Mouse (Mus musculus): ENCODE measurements around the gene Cul9. TPM values are rescaled to one million over a fixed set of nuclear protein-coding genes. Genes with fewer than 3 reads are reported as not detected.
"Not testable (repeated sequence)": the region's sequence is repeated elsewhere in the genome, so short reads cannot be mapped to it uniquely, and the experiment has no call there.

Cul9 gene
- total RNA-seq, 2 experiments from 2014 or later = 11.2 to 11.4 TPM

DNA sequence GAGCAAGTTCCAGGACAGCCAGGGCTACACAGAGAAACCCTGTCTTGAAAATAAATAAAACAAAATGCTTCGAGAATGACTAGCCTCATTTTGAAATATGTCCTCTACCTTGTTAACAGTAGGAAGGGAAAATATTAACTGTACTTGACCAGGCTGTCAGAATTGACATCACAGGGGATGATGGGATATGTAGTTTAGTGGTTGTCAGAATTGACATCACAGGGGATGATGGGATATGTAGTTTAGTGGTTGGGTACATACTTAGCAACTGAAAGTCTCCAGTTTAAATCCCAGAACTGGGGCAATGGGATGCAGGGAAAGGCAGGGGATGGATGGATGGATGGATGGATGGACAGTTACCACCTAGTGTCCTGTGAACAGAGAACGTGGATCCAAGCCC lies 32.9 kb downstream of the Cul9 start:
- no peak for DNase-seq
- intact Hi-C loops (cut with DNase I) = no loop called here

DNA sequence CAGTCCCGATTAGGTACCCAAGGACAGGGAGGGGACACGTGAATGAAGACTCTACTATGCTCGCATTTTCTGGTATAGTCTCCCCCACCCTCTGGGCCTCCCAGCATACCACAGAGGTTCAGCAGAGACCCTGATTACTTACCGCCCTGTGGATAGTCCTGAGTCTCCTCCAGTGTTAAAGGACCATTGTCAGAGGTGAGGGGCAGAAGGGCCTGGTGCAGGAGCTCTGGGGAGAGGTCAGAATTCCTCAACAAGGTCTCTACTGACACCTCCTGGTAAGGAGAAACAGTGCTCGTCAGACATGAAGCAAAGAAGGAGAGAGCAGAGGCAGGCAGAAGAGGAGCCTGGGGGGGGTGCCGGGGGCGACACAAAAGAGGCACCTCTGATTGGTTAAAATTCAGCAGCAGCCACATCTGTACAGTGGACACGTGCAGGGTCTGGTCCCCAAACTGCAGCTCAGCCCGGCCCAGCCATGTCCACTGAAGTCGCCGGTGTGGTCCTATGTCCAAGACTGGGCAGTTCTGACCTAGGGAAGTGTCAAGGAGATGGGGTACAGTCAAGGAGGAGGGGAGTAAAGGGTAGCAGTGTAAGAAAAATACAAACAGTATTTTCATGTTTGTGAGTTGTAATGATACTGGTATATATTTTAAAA lies 35.0 kb downstream of the Cul9 start:
- DNase-seq = no peak
- intact Hi-C loops (cut with DNase I) = no loop called here

DNA sequence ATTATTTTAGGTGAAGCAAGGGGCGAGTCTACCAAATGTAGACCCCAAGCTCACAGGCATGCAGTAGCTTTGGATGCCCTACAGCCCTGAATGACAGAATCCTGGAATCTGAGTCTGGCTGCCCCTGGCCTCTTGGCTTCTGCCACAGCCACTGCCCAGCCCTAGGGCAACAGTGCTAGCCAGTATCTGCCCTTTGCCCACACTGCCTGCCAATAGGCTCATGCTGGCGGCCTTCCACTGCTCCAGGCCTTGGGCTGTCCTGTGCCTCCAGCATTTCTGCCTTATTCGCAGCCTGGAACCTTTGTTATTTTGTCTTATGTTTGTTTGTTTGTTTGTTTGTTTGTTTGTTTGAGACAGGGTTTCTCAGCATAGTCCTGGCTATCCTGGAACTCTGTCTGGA lies 40.6 kb downstream of the Cul9 start:
- intact Hi-C loops (cut with DNase I) = loop anchor here (2.0 kb wide), 1 partner anchor 73 kb away; no protein-coding TSS in a partner anchor

DNA sequence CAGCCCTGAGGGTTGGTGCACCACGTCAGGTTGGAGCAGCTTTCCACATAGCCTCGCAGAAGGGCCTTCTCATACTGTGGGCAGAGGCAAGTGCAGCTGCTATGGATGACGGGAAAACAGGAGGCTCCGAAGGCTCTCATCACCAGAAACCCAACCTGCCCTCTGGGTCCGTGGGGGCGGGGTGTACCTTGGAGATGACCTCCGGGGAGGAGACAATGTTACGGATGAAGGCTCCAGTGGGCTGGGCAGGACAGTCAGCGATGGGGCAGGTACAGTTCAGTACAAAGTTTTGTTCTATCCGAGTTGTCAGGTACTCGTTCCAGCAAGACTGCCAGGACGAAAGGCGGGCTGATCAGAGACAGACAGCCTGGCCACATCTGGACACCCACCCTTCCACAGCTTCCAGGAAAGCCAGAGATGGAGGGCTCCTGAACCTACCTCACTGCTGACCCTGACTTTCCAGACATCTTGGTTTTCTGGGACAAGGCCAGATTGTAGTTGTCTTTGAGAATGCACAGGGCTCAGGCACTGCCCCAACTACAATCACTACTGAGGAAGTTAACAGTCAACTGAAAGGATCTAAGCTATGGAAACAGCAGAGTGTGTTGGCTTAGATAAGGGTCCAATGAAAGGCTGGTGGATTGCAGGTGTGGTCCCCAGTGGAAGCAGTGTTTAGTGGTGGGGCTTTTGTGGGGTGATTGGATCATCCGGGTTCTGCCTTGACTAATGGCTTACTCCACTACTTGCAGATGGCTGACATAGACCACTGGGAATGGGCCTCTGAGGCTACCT lies 42.1 kb downstream of the Cul9 start:
- DNase-seq = no peak
- intact Hi-C loops (cut with DNase I) = loop anchor here (2.0 kb wide), 1 partner anchor 71 kb away; no protein-coding TSS in a partner anchor

More for the DNA sequence above, 40.6 kb downstream of the Cul9 start:
- DNase-seq = no peak

DNA sequence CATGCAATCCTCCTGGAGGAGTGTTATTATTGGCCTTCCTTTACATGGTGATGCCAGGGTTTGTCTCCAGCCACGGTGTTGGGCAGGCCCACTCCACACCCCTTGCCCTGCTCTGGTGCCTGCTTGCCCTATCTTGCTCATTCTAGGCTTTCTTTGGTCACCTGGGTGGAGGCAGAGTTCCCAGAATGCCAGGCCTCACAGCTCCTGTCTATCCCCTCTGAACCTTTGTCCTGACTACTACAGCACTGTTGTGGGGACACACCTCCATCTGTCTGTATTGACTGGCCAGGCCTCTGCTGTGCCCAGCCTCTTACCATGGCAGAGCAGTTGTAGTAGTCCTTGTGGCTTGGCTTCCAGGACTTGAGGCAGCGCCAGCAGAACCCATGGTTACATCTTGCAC lies 43.4 kb downstream of the Cul9 start:
- DNase-seq = no peak
- intact Hi-C loops (cut with DNase I) = no loop called here

DNA sequence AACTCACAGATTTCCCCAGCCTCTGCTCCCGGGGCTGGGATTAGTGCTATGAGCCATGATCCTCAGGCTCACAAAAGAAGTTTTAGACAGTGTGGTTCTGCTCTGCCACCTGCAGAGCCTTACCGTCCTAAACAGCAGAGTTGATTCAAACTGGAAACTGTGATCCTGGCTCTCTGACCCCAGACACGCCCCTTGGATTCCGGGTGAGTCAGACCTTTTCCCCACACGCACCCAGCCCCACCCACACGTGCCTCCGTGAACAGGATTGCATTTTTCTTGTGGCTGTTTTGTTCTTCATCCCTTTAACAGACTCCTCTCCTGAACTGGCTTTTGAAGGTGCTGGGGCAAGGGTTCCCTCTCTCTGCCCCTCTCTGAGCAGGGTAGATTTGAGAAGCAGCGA lies 48.2 kb downstream of the Cul9 start:
- intact Hi-C loops (cut with DNase I) = no loop called here
- DNase-seq = no peak

DNA sequence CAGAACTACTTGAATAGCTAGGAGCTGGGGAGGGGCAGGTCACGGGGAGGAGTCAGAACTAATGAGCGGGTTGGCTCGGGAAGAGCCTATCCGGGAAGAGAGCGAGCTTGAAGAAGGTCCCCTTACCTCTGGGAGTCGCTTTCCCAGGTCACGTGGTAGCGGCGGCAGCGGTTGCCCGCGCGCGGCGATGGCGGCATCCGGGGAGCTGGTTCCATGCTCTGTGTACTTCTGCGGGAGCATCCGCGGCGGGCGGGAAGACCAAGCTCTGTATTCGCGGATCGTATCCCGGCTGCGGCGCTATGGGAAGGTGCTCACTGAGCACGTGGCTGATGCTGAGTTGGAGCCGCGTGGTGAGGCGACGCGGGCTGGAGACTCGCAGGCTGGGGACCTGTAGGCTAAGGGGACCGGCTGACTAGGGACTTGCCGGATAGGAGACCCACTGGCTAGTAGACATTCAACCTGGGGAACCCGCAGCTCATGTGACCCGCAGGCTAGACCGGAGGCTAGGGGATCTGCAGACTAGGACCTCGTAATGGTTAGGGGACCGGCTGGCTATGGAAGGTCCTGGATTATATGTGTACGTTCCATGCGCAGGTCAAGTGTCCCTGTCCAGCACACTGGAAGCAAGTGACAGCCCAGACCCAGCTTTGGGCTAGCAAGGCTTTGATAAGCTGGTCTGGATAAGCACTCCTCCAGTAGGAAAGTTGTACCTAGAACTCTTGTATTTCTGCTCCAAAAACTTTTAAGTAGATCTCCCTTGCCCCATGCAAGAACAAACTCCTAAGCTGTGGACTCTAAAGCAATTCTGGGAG lies 49.4 kb downstream of the Cul9 start, which contains the start of gene Dnph1:
Gene Dnph1 (plus strand): TSS at position 89 of the 812 bp plus-strand sequence.
- peak; percentile 32 to 63 for DNase-seq

DNA sequence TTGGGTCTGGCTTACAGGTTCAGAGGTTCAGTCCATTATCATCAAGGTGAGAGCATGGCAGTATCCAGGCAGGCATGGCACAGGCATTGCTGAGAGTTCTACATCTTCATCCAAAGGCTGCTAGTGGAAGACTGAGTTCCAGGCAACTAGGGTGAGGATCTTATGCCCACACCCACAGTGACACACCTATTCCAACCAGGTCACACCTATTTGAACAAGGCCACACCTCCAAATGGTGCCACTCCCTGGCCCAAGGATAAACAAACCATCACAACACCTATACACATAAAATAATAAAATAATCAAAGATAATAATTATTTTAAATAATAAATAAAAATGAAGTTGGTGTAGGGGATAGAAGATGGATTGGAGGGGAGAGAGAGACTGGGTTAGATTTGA lies 50.1 kb downstream of the Cul9 start:
- intact Hi-C loops (cut with DNase I); DNase-seq: not testable (repeated sequence)

More for the DNA sequence above, 49.4 kb downstream of the Cul9 start, which contains the start of gene Dnph1:
- intact Hi-C loops (cut with DNase I) = no loop called here

DNA sequence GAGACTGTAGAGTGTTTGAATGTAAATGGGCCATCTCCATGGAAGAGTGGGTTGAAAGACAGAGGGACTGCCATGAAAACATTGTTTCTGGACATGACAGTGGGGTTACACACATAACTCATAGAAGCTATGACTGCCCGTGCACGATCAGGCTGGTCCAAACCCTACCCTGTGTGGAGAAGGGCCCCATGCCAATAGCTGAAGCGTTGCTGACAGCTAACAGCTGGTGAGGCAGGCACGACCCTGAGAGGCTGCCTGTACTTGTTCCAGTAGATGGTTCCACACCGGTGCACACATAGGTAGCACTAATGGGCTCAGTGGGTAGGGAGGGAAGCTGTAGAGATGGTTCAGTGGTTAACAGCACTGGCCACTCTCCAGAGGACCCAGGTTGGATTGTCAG lies 50.7 kb downstream of the Cul9 start:
- intact Hi-C loops (cut with DNase I) = no loop called here
- no peak for DNase-seq

DNA sequence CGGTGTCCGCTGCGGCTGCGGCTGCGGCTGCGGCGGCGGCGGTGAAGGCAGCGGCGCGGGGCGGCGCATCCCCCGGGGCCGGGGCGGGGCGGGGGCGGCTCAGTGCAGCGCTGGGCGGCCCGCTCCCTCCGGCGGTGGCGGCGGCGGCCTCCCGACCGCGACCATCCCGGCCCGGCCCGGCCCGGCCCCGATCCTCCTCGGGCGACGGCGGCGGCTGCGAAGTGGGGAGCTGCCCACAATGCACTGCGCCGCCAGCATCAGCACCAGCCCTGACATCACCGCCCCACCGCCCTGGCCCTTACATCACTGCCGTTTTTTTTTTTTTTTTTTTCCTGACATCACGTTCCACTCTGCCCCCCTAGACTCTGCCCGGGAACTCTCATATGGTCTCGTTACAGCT lies 58.8 kb downstream of the Cul9 start, which contains the start of gene Ttbk1:
Gene Ttbk1 (minus strand): TSS at position 245 of the 400 bp plus-strand sequence.
- no peak for DNase-seq
- intact Hi-C loops (cut with DNase I) = no loop called here

DNA sequence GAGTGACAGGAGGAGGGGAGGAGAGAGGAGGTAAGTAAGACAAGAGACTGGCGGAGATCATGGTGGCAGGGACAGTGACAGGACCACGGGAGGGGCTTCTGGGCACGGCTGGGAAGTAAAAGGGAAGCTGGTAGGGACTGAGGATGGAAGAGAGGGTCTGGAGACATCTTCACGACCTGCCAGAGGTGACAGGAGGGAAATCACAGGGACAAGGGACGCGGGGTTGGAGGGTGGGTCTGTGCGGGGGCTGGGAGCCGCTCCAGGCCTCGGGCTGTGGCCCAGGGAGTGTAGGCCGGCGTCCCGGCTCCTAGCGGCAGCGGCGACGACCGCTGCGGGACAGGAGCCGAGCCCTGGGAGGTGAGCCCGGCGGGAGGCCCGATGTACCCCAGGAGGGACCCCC lies 59.2 kb downstream of the Cul9 start:
- no peak for DNase-seq
- intact Hi-C loops (cut with DNase I) = no loop called here

DNA sequence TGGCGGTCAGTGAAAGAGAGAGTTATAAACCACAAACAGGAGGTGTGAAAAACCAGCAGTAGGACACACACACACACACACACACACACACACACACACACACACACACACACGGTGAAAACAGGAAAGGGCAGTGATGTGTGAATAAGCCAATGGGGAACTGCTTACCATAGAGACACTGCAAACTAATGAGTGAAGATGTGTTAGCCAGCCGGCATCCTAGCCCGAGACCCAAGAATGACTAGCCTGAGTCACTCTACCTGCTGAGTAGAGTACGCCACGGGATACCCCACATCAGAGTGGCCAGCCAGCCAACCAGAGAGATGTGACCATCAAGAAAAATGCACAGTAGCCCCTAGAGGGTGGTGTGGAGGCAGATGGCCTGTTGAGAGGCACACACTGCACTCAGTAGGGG lies 61.7 kb downstream of the Cul9 start:
- DNase-seq = no peak
- intact Hi-C loops (cut with DNase I) = no loop called here

DNA sequence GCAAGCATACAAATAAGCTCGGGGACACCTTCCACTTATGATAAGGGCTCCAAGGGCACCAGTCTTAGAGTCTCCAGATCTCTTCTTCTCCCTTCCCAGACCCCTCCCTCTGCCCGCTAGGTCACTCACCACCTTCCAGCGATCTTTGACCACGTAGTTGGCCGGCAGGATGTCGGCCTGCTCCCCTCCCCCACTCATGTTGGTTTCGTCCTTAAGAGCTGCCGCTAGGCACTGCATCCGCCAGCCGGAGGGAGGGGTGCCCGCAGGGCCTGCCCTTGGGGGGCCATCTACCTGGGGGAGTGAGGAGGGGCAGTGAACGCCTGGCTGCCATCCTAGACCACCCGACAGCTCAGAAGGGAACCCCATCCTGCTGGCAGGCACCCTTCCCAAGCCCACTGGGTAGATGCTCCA lies 62.2 kb downstream of the Cul9 start:
- intact Hi-C loops (cut with DNase I) = no loop called here
- no peak for DNase-seq

DNA sequence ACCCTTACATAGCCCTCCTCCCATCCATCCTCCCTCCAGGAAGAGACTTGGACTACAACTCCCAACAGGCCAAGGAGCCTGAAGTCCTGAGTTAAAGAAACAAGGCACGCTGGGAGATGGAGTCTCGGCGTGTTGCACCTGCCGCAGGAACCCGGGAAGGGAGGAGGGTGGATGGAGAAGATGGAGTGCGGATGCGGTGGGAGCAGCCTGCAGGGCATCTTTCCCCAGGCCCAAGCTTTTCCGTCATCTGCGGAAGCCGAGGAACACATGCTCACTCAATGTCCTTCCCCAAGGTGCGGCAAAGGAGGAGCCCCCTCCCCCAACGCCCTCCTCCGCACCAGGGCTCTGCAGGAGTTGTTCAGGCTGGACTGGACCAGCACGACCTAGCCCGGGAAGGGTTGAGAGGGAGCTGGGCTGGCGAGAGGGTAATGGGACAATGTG lies 62.6 kb downstream of the Cul9 start:
- DNase-seq = no peak
- intact Hi-C loops (cut with DNase I) = no loop called here

DNA sequence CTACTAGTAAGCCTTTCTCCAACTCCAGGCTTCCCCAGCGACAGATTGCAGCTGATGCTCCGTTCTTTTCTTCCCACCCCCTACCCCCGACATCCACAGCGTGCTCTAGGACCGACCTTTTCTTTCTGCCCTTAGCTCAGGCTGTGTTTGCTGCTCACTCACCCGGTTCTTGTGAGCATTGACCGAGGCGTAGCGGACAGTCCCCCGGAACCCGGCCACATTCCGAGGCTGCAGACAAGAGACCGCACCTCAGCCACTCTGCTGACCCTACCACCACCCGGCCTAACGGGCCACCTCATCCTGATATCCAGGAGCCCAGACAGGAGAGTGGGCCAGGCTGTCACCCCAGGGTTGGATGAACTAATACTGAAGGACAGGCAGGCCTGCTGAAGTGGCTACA lies 68.9 kb downstream of the Cul9 start:
- intact Hi-C loops (cut with DNase I) = no loop called here
- no peak for DNase-seq

DNA sequence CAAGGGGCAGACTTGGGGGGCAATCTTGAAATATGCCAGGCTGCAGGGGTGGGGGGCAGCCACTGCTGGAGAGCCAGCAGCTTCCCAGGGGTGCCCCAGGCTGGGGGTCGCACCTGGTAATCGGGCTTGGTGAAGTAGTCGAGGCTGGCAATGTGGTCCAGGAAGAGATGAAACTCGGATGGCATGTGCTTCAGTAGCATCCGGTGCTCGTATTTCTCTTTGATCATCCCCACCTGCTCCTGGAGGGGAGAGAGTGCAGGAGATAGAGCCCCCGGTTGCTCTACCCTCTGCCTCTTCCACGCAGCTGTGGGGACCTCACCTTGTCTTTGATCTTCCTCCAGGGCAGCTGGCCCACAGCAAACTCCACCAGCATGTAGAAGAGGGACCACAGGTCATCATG lies 69.6 kb downstream of the Cul9 start:
- no peak for DNase-seq
- intact Hi-C loops (cut with DNase I) = no loop called here

DNA sequence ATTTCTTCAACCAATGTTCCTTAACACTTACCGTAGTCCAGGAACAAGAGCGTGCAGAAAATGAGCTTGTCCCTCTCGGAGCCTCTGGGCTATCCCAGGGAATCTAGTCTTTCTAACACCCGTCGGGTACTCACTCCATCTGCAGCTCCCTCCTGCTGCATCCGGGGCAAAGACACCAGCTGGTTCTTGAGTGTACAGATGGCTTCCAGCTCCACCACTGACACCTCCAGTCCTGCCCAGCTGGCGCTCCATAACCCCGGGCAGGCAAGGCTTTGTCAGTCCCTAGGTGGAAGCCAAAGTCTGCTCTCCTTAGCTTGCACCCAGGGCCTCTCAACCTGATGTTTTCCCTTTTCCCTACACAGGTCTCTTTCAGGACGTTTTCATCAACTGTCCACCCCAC lies 78.4 kb downstream of the Cul9 start:
- DNase-seq = no peak
- intact Hi-C loops (cut with DNase I) = no loop called here

DNA sequence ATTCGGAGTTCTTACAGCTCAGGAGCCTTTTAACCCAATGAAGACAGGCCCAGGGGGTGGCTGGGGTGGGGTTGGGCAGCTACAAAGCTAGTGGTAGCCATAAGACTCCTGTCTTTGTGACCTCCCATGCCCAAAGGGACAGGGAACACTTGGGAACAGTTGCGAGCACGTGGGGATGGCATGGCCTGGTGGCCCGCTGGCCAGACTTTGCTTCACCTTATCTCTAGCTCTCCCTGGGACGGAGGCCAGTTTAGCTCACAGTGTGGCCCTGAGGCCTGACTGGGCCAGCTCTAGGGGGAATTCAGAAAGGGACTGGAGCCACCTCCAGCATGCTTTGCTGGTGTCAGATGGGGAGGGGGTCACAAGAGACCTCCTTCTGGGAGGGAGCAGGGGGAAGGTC lies 84.0 kb downstream of the Cul9 start:
- DNase-seq = no peak

DNA sequence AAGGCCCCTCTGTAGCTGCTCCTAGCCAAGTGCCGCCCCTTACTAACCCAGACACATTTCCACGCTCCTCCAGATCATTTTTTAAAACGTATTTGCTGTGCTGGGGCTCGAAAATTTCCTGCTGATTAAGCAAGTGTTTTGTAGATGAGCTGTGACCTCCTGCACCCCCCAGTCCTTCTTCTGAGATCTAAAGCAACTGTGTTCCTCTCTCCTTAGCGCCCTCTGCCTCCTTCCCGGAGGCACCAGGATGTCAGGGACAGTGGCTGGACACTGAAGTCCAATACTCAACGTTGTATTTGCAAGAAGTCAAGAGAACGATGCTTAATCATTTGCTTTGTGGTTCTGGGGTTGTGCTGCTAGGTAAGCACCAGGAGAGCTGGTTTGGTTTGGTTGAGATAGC lies 84.8 kb downstream of the Cul9 start:
- no peak for DNase-seq
- intact Hi-C loops (cut with DNase I) = no loop called here

More for the DNA sequence above, 84.0 kb downstream of the Cul9 start:
- intact Hi-C loops (cut with DNase I) = no loop called here

DNA sequence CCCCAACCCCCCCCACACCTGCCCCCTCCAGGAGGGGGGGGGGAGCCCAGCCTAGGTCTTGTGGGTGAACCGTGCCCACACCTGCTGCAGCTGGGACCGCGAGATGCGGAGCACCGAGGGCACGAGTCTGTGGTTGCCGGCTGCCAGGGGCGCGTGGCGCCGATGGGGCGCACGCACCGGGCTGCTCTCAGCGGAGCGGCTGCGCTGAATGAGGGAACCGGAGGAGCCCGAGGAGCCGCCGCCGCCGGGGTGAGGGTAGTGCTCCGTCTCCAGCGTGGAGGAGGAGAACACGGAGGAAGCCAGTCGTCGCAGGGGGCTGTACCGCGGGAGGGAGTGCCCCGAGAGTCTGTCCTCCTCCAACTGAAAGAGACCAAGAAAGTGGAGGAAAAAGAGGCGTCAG lies 85.5 kb downstream of the Cul9 start:
- intact Hi-C loops (cut with DNase I) = no loop called here
- DNase-seq = no peak

DNA sequence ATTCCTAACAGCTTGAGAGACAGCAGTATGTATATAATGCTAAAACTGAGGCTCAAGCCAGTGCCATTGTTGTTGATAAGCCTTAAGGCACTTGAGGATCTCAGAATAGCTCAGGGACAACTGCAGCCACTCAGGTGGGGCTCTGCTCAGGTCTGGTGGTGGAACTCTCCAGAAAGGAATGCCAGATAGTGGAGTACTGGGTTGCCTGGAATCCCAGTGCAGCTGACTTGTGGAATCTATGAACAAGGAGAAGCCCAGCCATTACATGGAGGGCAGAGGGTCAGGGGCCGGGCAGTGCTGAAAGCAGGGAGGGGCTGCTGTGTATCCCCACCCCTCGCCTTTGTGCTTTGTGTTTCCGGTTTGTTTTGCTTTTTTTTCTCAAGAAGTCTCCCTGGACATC lies 87.7 kb downstream of the Cul9 start:
- intact Hi-C loops (cut with DNase I) = loop anchor here (5.0 kb wide), 1 partner anchor 86 kb away; no protein-coding TSS in a partner anchor
- DNase-seq = no peak

Measured in gastrocnemius, postnatal 36 days (tissue).